Mouse (Mus musculus): ENCODE measurements around the gene Slc25a40. TPM values are rescaled to one million over a fixed set of nuclear protein-coding genes. Genes with fewer than 3 reads are reported as not detected.
A peak's percentile ranks its signal among the peaks of the same experiment; 100 is the strongest.

Slc25a40 gene
- polyA plus RNA-seq, 1 experiment, result 1.4 TPM

DNA sequence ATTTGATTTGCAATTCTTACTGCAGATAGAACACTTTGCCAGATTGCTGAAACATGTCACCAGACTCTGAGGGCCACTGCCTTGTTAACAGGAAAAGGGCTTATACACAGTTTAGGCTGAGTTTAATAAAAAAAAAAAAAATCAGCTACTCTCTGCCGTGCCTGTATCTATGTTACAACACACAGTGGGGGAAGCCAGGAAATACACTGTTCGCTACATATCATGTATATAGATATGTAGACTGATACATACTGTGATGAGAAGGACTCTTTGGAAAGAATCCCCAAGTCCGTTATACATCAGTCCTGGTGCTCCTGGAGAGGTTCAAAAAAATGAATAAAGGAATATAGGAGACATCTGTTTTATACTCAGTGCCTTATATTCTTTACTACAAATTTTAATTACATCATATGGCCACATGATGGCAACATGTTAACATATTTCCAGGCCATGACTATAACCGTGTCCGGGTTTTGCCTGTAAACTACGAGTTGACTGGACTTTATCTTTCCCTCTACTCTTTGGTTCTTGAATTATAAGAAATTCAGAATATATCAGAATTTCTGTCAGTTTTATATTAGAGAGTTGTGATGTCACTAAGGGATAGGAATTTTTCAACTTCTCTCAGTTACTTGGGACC, 66.9 kb downstream of the Slc25a40 start:
- H3K4me1 ChIP-seq (ENCODE audit: control insufficient read depth, insufficient read depth, insufficient read length), result no peaks in the 10 kb centered on the region
- H3K4me3 ChIP-seq (ENCODE audit: extremely low read depth, insufficient read depth, insufficient read length), result no peak overlapping the region
- no peaks in the 10 kb centered on the region for H3K27me3 ChIP-seq (ENCODE audit: control insufficient read depth, insufficient read depth, low read length)
- no peak overlapping the region for H3K27ac ChIP-seq (ENCODE audit: insufficient read depth, low read length)
- no peak for TF ChIP-seq CTCF (IDR thresholded peaks at IDR 0.05; ENCODE audit: extremely low read depth, insufficient read depth, insufficient read length, insufficient replicate concordance)
- TF ChIP-seq POLR2A (IDR thresholded peaks at IDR 0.05; ENCODE audit: low read depth, low read length), result no peak
- peak in 1 of 2 experiments; percentile 3 for DNase-seq (ENCODE audit: low read depth in 1 of 2, low spot score in 2 of 2)
- H3K36me3 ChIP-seq (ENCODE audit: control insufficient read depth, insufficient read depth, low read length), result no peaks in the 10 kb centered on the region
- 36% methylated on average over 6 of the region's 6 CpGs for WGBS

- no peak for DNase-seq (ENCODE audit: low read depth in 1 of 2, low spot score in 2 of 2)
- H3K4me1 ChIP-seq (ENCODE audit: control insufficient read depth, insufficient read depth, insufficient read length), result no peaks in the 10 kb centered on the region
- 49% methylated on average over 4 of the region's 4 CpGs for WGBS
- H3K27me3 ChIP-seq (ENCODE audit: control insufficient read depth, insufficient read depth, low read length), result no peaks in the 10 kb centered on the region
- TF ChIP-seq POLR2A (IDR thresholded peaks at IDR 0.05; ENCODE audit: low read depth, low read length), result no peak
- TF ChIP-seq CTCF (IDR thresholded peaks at IDR 0.05; ENCODE audit: extremely low read depth, insufficient read depth, insufficient read length, insufficient replicate concordance), result no peak
- H3K4me3 ChIP-seq (ENCODE audit: extremely low read depth, insufficient read depth, insufficient read length), result no peak overlapping the region
- H3K27ac ChIP-seq (ENCODE audit: insufficient read depth, low read length), result no peak overlapping the region
- H3K36me3 ChIP-seq (ENCODE audit: control insufficient read depth, insufficient read depth, low read length), result no peaks in the 10 kb centered on the region
Observed at GRCm38 (mm10) chr5:8491778-8492177, 69.1 kb downstream of the Slc25a40 start.

Other genes with a start within 250 kb of the Slc25a40 start
- gene Adam22, start 54.7 kb upstream of the Slc25a40 start, polyA plus RNA-seq (2012; rRNA removed), result 1.1 and 1.3 TPM in 2 replicates
- 3.4 and 6.2 TPM in 2 replicates for gene Dbf4, start 134 bp upstream of the Slc25a40 start, polyA plus RNA-seq (2012; rRNA removed)
- 0.46 and 0.75 TPM in 2 replicates for gene Rundc3b, start 200.1 kb downstream of the Slc25a40 start, polyA plus RNA-seq (2012; rRNA removed)
- gene Abcb1a, start 237.2 kb downstream of the Slc25a40 start, polyA plus RNA-seq (2012; rRNA removed), result 2.6 and 2.9 TPM in 2 replicates

Measured in spleen, adult 2 months (tissue).